ENCODE assay signal across 8 mouse cellular contexts in genomic region chr11:70236717-70237116, GRCm38 (mm10). TPM values are rescaled to one million over a fixed set of nuclear protein-coding genes. Genes with fewer than 3 reads are reported as not detected.
DNase-seq lines count a peak whose midpoint lies in the region; ATAC-seq and TF ChIP-seq lines count a peak whose summit lies in the region.

No protein-coding gene starts in this region.

- H3K9me3 ChIP-seq in CH12.LX (replicated peaks; ENCODE audit: low read length): no peaks in the 10 kb centered on the region
- no peaks in the 10 kb centered on the region for H3K9me3 ChIP-seq in forebrain, embryonic 16.5 days (ENCODE audit: control insufficient read depth, low read length)
- H3K9me3 ChIP-seq in stomach, embryonic 16.5 days (replicated peaks; ENCODE audit: control insufficient read depth, low read length): no peaks in the 10 kb centered on the region

- TF ChIP-seq EP300 in CH12.LX (IDR thresholded peaks at IDR 0.05; ENCODE audit: low read length): no peak

- H3K27me3 ChIP-seq in CH12.LX (replicated peaks): no peaks in the 10 kb centered on the region
- H3K27me3 ChIP-seq in forebrain, embryonic 16.5 days (replicated peaks; ENCODE audit: control insufficient read depth, insufficient read depth, low read length): no peaks in the 10 kb centered on the region
- H3K27me3 ChIP-seq in stomach, embryonic 16.5 days (ENCODE audit: control insufficient read depth, insufficient read depth, low read length): no peaks in the 10 kb centered on the region

- in situ Hi-C loops in CH12.LX (cut with MboI; ENCODE audit: low pct_ligation_motif_present, low pct_unique_long_range_greater_than_20kb, low sequenced_read_pairs): loop anchor here (25.0 kb wide), 2 partner anchors 376 to 526 kb away; partner anchors contain the start of genes 4930544D05Rik, Chrne and Zfp3

- H3K4me2 ChIP-seq in CH12.LX (ENCODE audit: insufficient read depth, low read depth, poor library complexity, severe bottlenecking): peak overlapping the region; percentile 92; the same call in 1 of the 2 replicates
- H3K4me2 ChIP-seq in forebrain, embryonic 16.5 days (ENCODE audit: low read length): peak overlapping the region; percentile 78
- peak overlapping the region; percentile 98 for H3K4me2 ChIP-seq in stomach, embryonic 16.5 days (ENCODE audit: low read depth, low read length)

- 26% methylated on average over 7 of the region's 7 CpGs for WGBS in forebrain, embryonic 16.5 days
- 45% methylated on average over 7 of the region's 7 CpGs for WGBS in stomach, embryonic 16.5 days

- H3K4me1 ChIP-seq in CH12.LX (ENCODE audit: control insufficient read depth in 1 of 2, insufficient read depth in 2 of 2): peaks cover 4 to 26% of the 10 kb centered on the region in 2 experiments
- H3K4me1 ChIP-seq in forebrain, embryonic 16.5 days (replicated peaks; ENCODE audit: control insufficient read depth, insufficient read depth, low read length): peaks cover 32% of the 10 kb centered on the region
- H3K4me1 ChIP-seq in stomach, embryonic 16.5 days (ENCODE audit: control insufficient read depth, insufficient read depth, low read length): peaks cover 17% of the 10 kb centered on the region

- no peak overlapping the region for H3K27ac ChIP-seq in CH12.LX (ENCODE audit: insufficient read depth, low read depth)
- H3K27ac ChIP-seq in forebrain, embryonic 16.5 days (ENCODE audit: low read length): peak overlapping the region; percentile 5; the same call in 1 of the 2 replicates
- H3K27ac ChIP-seq in stomach, embryonic 16.5 days (ENCODE audit: low read length): peak overlapping the region; percentile 94

- peak overlapping the region; percentile 83 for H3K9ac ChIP-seq in CH12.LX (ENCODE audit: insufficient read depth, low read depth)
- H3K9ac ChIP-seq in forebrain, embryonic 16.5 days (replicated peaks; ENCODE audit: low read depth, low read length): peak overlapping the region; percentile 77
- peak overlapping the region; percentile 82 for H3K9ac ChIP-seq in stomach, embryonic 16.5 days (ENCODE audit: low read length)

- TF ChIP-seq CTCF in CH12.LX (conservative IDR thresholded peaks at IDR 0.05 in 1 of 2, IDR thresholded peaks at IDR 0.05 in 1 of 2; ENCODE audit: low read depth in 2 of 2, low read length in 2 of 2): no peak

- H3K79me2 ChIP-seq in CH12.LX (replicated peaks; ENCODE audit: control insufficient read depth, extremely low read depth, insufficient read depth, poor library complexity, severe bottlenecking): peaks cover 12% of the 10 kb centered on the region

- TF ChIP-seq RAD21 in CH12.LX (IDR thresholded peaks at IDR 0.05; ENCODE audit: low read depth, low read length): no peak

- H3K4me3 ChIP-seq in CH12.LX (replicated peaks in 1 of 3; ENCODE audit: low read depth in 2 of 3, low read length in 2 of 3, poor library complexity in 1 of 3): peak overlapping the region; percentile 4 to 96 (median 79)
- H3K4me3 ChIP-seq in forebrain, embryonic 16.5 days (replicated peaks; ENCODE audit: low read length): peak overlapping the region; percentile 58
- H3K4me3 ChIP-seq in stomach, embryonic 16.5 days (replicated peaks; ENCODE audit: low read length): peak overlapping the region; percentile 86

- dilution Hi-C loops in CH12.LX (cut with MboI; ENCODE audit: extremely low pct_ligation_motif_present, extremely low pct_unique_long_range_greater_than_20kb, low sequenced_read_pairs): no loop called here

- peak; percentile 29 for DNase-seq in cerebellum, adult 11 months
- DNase-seq in CH12.LX (ENCODE audit: extremely low read depth) (no peak), liver (peak; percentile 50)
- DNase-seq in T-cell, adult 2 months (ENCODE audit: low spot score): no peak
- no peak for DNase-seq in retina, embryonic 14.5 days (ENCODE audit: low spot score)

- ATAC-seq in cerebellum, adult (ENCODE audit: insufficient number of reproducible peaks, low FRiP score, low TSS enrichment): no peak
- ATAC-seq in forebrain, embryonic 16.5 days: no peak
- no peak for ATAC-seq in stomach, embryonic 16.5 days (ENCODE audit: insufficient read depth, low FRiP score)

- peaks cover 10 to 27% of the 10 kb centered on the region in 2 experiments for H3K36me3 ChIP-seq in CH12.LX (replicated peaks in 1 of 2; ENCODE audit: control insufficient read depth in 1 of 2, insufficient read depth in 1 of 2, low read length in 1 of 2)
- H3K36me3 ChIP-seq in forebrain, embryonic 16.5 days (ENCODE audit: control insufficient read depth, insufficient read depth): peaks cover 4% of the 10 kb centered on the region; the same call in 1 of the 2 replicates
- H3K36me3 ChIP-seq in stomach, embryonic 16.5 days (ENCODE audit: control insufficient read depth, insufficient read depth, low read length): no peaks in the 10 kb centered on the region

- no peak for TF ChIP-seq POLR2A in CH12.LX (IDR thresholded peaks at IDR 0.05; ENCODE audit: low read depth, low read length)

TF ChIP-seq in CH12.LX, 34 proteins besides CTCF, POLR2A, EP300 and RAD21:
- TF ChIP-seq ETS1 (conservative IDR thresholded peaks at IDR 0.05; ENCODE audit: low read depth, low read length): no peak
- no peak for TF ChIP-seq ZNF384 (IDR thresholded peaks at IDR 0.05; ENCODE audit: low read depth, low read length)

RNA-seq across cellular contexts. Expression of gene 0610010K14Rik, which starts 1.0 kb away (rescaled TPM):
- total RNA-seq in CH12.LX (2012; rRNA removed): 52.2 and 75.2 TPM in 2 replicates
- total RNA-seq in CH12.LX (2014; rRNA removed): 23.8 and 27.7 TPM in 2 replicates
- 140 and 153 TPM in 2 replicates for polyA plus RNA-seq in CH12.LX (2012; ENCODE audit: insufficient read length, low read depth)
- 174 and 180 TPM in 2 replicates for polyA plus RNA-seq in forebrain, embryonic 16.5 days (2015; fragmentation: Nextera tagmentation; extraction: Ambion mirVana)
- polyA plus RNA-seq in stomach, embryonic 16.5 days (2015; fragmentation: Nextera tagmentation; extraction: Ambion mirVana): 119 and 132 TPM in 2 replicates

RNA-seq across cellular contexts. Expression of gene Gm21988, which starts 2.9 kb away (rescaled TPM):
- total RNA-seq in CH12.LX (2012; rRNA removed): 2.6 and 3.5 TPM in 2 replicates
- 0.98 TPM in 1 of 2 replicates, not detected in the other for total RNA-seq in CH12.LX (2014; rRNA removed)
- 1.4 and 2.7 TPM in 2 replicates for polyA plus RNA-seq in CH12.LX (2012; ENCODE audit: insufficient read length, low read depth)
- polyA plus RNA-seq in forebrain, embryonic 16.5 days (2015; fragmentation: Nextera tagmentation; extraction: Ambion mirVana): 13.2 and 14.6 TPM in 2 replicates
- polyA plus RNA-seq in stomach, embryonic 16.5 days (2015; fragmentation: Nextera tagmentation; extraction: Ambion mirVana): 9.6 and 10.2 TPM in 2 replicates

RNA-seq across cellular contexts. Expression of gene Rnasek, which starts 2.9 kb away (rescaled TPM):
- total RNA-seq in CH12.LX (2012; rRNA removed) (19.9 and 25.6 TPM in 2 replicates), CH12.LX (2014; rRNA removed) (5.5 and 9.1 TPM in 2 replicates)
- 64.8 and 91.3 TPM in 2 replicates for polyA plus RNA-seq in CH12.LX (2012; ENCODE audit: insufficient read length, low read depth)
- polyA plus RNA-seq in forebrain, embryonic 16.5 days (2015; fragmentation: Nextera tagmentation; extraction: Ambion mirVana): 287 and 291 TPM in 2 replicates
- polyA plus RNA-seq in stomach, embryonic 16.5 days (2015; fragmentation: Nextera tagmentation; extraction: Ambion mirVana): 207 and 226 TPM in 2 replicates

RNA-seq across cellular contexts. Expression of gene Bcl6b, which starts 7.1 kb away (rescaled TPM):
- total RNA-seq in CH12.LX (2012; rRNA removed) (1.7 and 2.2 TPM in 2 replicates), CH12.LX (2014; rRNA removed) (0.54 and 0.71 TPM in 2 replicates)
- 0.54 and 0.72 TPM in 2 replicates for polyA plus RNA-seq in CH12.LX (2012; ENCODE audit: insufficient read length, low read depth)
- polyA plus RNA-seq in forebrain, embryonic 16.5 days (2015; fragmentation: Nextera tagmentation; extraction: Ambion mirVana): 6.9 and 8.1 TPM in 2 replicates
- 12.1 and 13.9 TPM in 2 replicates for polyA plus RNA-seq in stomach, embryonic 16.5 days (2015; fragmentation: Nextera tagmentation; extraction: Ambion mirVana)

RNA-seq across cellular contexts. Expression of gene Slc16a13, which starts 15.9 kb away (rescaled TPM):
- total RNA-seq in CH12.LX (2012; rRNA removed) (8.4 and 9.3 TPM in 2 replicates), CH12.LX (2014; rRNA removed) (12.0 and 13.8 TPM in 2 replicates)
- polyA plus RNA-seq in CH12.LX (2012; ENCODE audit: insufficient read length, low read depth): 19.0 and 21.1 TPM in 2 replicates
- 13.2 and 14.8 TPM in 2 replicates for polyA plus RNA-seq in forebrain, embryonic 16.5 days (2015; fragmentation: Nextera tagmentation; extraction: Ambion mirVana)
- polyA plus RNA-seq in stomach, embryonic 16.5 days (2015; fragmentation: Nextera tagmentation; extraction: Ambion mirVana): 9.4 and 10.5 TPM in 2 replicates

Comparison
In these comparisons a context has a peak if more than half of its experiments do, and no peak if none do; other contexts are left out.
1. DNase-seq: peak in cerebellum, adult 11 months (single experiment) and liver (single experiment); none in CH12.LX (single experiment), T-cell, adult 2 months (single experiment) and retina, embryonic 14.5 days (single experiment).
2. Peak in every context shown above with its lines, with median percentiles within 50 percentile points of each other: H3K4me2 ChIP-seq, H3K4me3 ChIP-seq and H3K9ac ChIP-seq.